Mouse (Mus musculus): ENCODE measurements around the gene Spaca9. TPM values are rescaled to one million over a fixed set of nuclear protein-coding genes. Genes with fewer than 3 reads are reported as not detected.

Spaca9 gene
- polyA plus RNA-seq, 1 experiment from 2014 or later = 1.3 TPM

DNA sequence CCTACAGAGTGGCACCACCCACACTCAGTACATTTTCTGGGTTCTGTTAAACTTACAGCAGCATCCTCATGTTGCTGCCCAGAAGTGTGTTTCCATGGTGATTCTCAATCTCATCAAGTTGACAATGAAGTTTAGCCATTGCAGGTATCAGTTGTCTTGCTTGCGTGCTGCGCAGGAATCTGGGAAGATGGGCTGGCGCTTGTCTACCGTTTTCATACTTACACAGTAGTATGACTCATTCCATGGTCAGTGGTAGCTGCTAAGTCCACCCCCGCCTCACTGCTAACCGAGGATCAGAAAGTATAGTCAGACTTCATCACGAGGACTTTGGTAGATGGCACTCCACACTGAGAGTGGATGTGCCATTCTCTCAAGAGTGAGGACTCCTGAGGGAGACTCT is 46.2 kb downstream of the Spaca9 start:
- WGBS = 92% methylated on average over 7 of the region's 7 CpGs
- Histone ChIP-seq H3K27ac (ENCODE audit: low read depth) (no peak overlapping the region), H3K9ac (ENCODE audit: low read length) (no peak overlapping the region), H3K4me3 (ENCODE audit: low read depth, low read length) (no peak overlapping the region), H3K4me1 (replicated peaks; ENCODE audit: control insufficient read depth, insufficient read depth, low read length) (no peaks in the 10 kb centered on the region), H3K36me3 (ENCODE audit: control insufficient read depth, insufficient read depth, low read length) (peaks cover 27% of the 10 kb centered on the region), H3K9me3 (ENCODE audit: control insufficient read depth, low read length) (no peaks in the 10 kb centered on the region), H3K27me3 (replicated peaks; ENCODE audit: control insufficient read depth, insufficient read depth, low read length) (no peaks in the 10 kb centered on the region), H3K4me2 (ENCODE audit: low read length) (no peak overlapping the region)
- DNase-seq (ENCODE audit: low spot score) (no peak), ATAC-seq (replicated peaks; ENCODE audit: low FRiP score, low TSS enrichment, low read depth) (no peak)

GRCm38 (mm10) chr2:28650526-28650925 is 49.0 kb downstream of the Spaca9 start:
- Histone ChIP-seq H3K27me3 (replicated peaks; ENCODE audit: control insufficient read depth, insufficient read depth, low read length) (no peaks in the 10 kb centered on the region), H3K9me3 (ENCODE audit: control insufficient read depth, low read length) (no peaks in the 10 kb centered on the region), H3K4me3 (ENCODE audit: low read depth, low read length) (no peak overlapping the region), H3K4me1 (replicated peaks; ENCODE audit: control insufficient read depth, insufficient read depth, low read length) (no peaks in the 10 kb centered on the region), H3K4me2 (ENCODE audit: low read length) (no peak overlapping the region), H3K27ac (ENCODE audit: low read depth) (no peak overlapping the region), H3K9ac (ENCODE audit: low read length) (no peak overlapping the region), H3K36me3 (ENCODE audit: control insufficient read depth, insufficient read depth, low read length) (peaks cover 10% of the 10 kb centered on the region; the same call in 1 of the 2 replicates)
- DNase-seq (ENCODE audit: low spot score) (no peak), ATAC-seq (replicated peaks; ENCODE audit: low FRiP score, low TSS enrichment, low read depth) (no peak)

DNA sequence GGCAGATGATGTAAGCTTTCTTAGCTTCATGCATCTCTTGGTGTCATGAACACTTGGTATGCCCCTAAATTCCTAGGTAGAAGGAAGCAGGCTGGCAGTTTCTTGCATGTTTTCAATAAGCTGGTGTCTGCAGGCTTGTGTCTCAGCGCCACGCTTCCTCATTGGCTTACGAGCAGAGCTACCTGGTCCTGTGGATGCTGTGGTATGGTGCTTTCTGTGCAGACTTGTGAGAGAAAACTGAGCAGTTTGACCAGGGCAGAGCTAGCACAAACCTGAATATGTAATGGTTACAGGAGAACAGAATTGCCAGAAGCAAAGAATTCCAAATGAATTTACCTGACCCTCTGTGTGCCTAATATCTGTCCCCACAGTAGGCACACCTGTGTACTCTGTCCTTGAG is 56.4 kb downstream of the Spaca9 start:
- no peak overlapping the region for H3K27ac ChIP-seq (ENCODE audit: low read depth)
- peaks cover 24% of the 10 kb centered on the region for H3K4me1 ChIP-seq (replicated peaks; ENCODE audit: control insufficient read depth, insufficient read depth, low read length)
- 87% methylated on average over 3 of the region's 3 CpGs for WGBS
- no peaks in the 10 kb centered on the region for H3K9me3 ChIP-seq (ENCODE audit: control insufficient read depth, low read length)
- ATAC-seq (replicated peaks; ENCODE audit: low FRiP score, low TSS enrichment, low read depth) = no peak
- DNase-seq (ENCODE audit: low spot score) = no peak
- H3K36me3 ChIP-seq (ENCODE audit: control insufficient read depth, insufficient read depth, low read length) = no peaks in the 10 kb centered on the region
- no peak overlapping the region for H3K9ac ChIP-seq (ENCODE audit: low read length)
- no peak overlapping the region for H3K4me2 ChIP-seq (ENCODE audit: low read length)
- no peak overlapping the region for H3K4me3 ChIP-seq (ENCODE audit: low read depth, low read length)
- H3K27me3 ChIP-seq (replicated peaks; ENCODE audit: control insufficient read depth, insufficient read depth, low read length) = no peaks in the 10 kb centered on the region

Small RNA genes within 50 kb of the gene (microRNA-seq; reads per million reads assigned to microRNA genes)
- 0.68 reads per million for gene Mir3088

Other genes starting within 250 kb of the Spaca9 start
- gene 1700007K13Rik, start 233.4 kb downstream of the Spaca9 start, polyA plus RNA-seq (2014; fragmentation: Nextera tagmentation; extraction: Ambion mirVana) = 0.28 TPM in 1 of 2 replicates, not detected in the other
- gene Mrps2, start 231.7 kb downstream of the Spaca9 start, polyA plus RNA-seq (2014; fragmentation: Nextera tagmentation; extraction: Ambion mirVana) = 64.4 and 69.1 TPM in 2 replicates
- gene Gbgt1, start 202.8 kb downstream of the Spaca9 start, polyA plus RNA-seq (2014; fragmentation: Nextera tagmentation; extraction: Ambion mirVana) = 4.7 and 5.2 TPM in 2 replicates
- 6.4 and 15.5 TPM in 2 replicates for gene Gm10134, start 193.6 kb downstream of the Spaca9 start, polyA plus RNA-seq (2014; fragmentation: Nextera tagmentation; extraction: Ambion mirVana)
- gene Ralgds, start 186.6 kb downstream of the Spaca9 start, polyA plus RNA-seq (2014; fragmentation: Nextera tagmentation; extraction: Ambion mirVana) = 38.7 and 40.6 TPM in 2 replicates
- 67.3 TPM in 1 of 2 replicates, not detected in the other for gene Cel, start 136.3 kb downstream of the Spaca9 start, polyA plus RNA-seq (2014; fragmentation: Nextera tagmentation; extraction: Ambion mirVana)
- gene Gtf3c5, start 116.0 kb downstream of the Spaca9 start, polyA plus RNA-seq (2014; fragmentation: Nextera tagmentation; extraction: Ambion mirVana) = 30.4 and 30.5 TPM in 2 replicates
- 0.27 TPM in 1 of 2 replicates, not detected in the other for gene Gfi1b, start 77.7 kb downstream of the Spaca9 start, polyA plus RNA-seq (2014; fragmentation: Nextera tagmentation; extraction: Ambion mirVana)
- gene Tsc1, start 58.5 kb downstream of the Spaca9 start, polyA plus RNA-seq (2014; fragmentation: Nextera tagmentation; extraction: Ambion mirVana) = 17.2 and 19.4 TPM in 2 replicates
- gene Ak8, start 437 bp upstream of the Spaca9 start, polyA plus RNA-seq (2014; fragmentation: Nextera tagmentation; extraction: Ambion mirVana) = 0.19 and 1.3 TPM in 2 replicates
- gene Gtf3c4, start 140.6 kb upstream of the Spaca9 start, polyA plus RNA-seq (2014; fragmentation: Nextera tagmentation; extraction: Ambion mirVana) = 20.1 and 21.3 TPM in 2 replicates
- 16.5 and 17.5 TPM in 2 replicates for gene Ddx31, start 140.7 kb upstream of the Spaca9 start, polyA plus RNA-seq (2014; fragmentation: Nextera tagmentation; extraction: Ambion mirVana)
- gene Barhl1, start 216.9 kb upstream of the Spaca9 start, polyA plus RNA-seq (2014; fragmentation: Nextera tagmentation; extraction: Ambion mirVana) = not detected in 2 replicates

All from intestine, embryonic 14.5 days (tissue).